Mouse (Mus musculus) layer of hippocampus, adult 2 months (tissue): ENCODE measurements around the gene Padi2. TPM values are rescaled to one million over a fixed set of nuclear protein-coding genes. Genes with fewer than 3 reads are reported as not detected.
A peak's percentile ranks its signal among the peaks of the same experiment; 100 is the strongest.

ENCODE experiments used
- DNase-seq, 2 experiments: peaks; one replicate each; pipeline ENCODE4 v3.0.0; 2022; ENCODE audit warnings: low spot score in 2 of 2
- H3K27ac ChIP-seq: fragments of 200-600 bp; 2 replicates; pipeline ENCODE4 v1.8.1; 2022
- H3K4me3 ChIP-seq: fragments of 200-600 bp; 2 replicates; pipeline ENCODE4 v1.8.1; 2022; ENCODE audit warnings: mild to moderate bottlenecking
- CTCF ChIP-seq: fragments of 200-600 bp; conservative IDR thresholded peaks from 2 replicates; pipeline ENCODE4 v1.8.1; 2022; ENCODE audit warnings: antibody characterized with exemption, mild to moderate bottlenecking, moderate library complexity
- total RNA-seq, 2 experiments: library from RNA; stranded (reverse); gene quantifications; 2 replicates each; pipeline ENCODE4 v1.2.3; 2021

Padi2 gene
- total RNA-seq, 2 experiments from 2014 or later = 20.2 to 26.5 TPM

- TF ChIP-seq CTCF = no peak
- no peak for DNase-seq
- Histone ChIP-seq H3K27ac (peak overlapping the region; percentile 91), H3K4me3 (no peak overlapping the region)
These were observed 52.2 kb downstream of the Padi2 start for GRCm38 (mm10) chr4:140958319-140958718.

- DNase-seq = no peak
- no peak overlapping the region for H3K27ac ChIP-seq
- TF ChIP-seq CTCF = no peak
- H3K4me3 ChIP-seq = no peak overlapping the region
These were observed 53.1 kb downstream of the Padi2 start for GRCm38 (mm10) chr4:140959128-140959679.

DNA sequence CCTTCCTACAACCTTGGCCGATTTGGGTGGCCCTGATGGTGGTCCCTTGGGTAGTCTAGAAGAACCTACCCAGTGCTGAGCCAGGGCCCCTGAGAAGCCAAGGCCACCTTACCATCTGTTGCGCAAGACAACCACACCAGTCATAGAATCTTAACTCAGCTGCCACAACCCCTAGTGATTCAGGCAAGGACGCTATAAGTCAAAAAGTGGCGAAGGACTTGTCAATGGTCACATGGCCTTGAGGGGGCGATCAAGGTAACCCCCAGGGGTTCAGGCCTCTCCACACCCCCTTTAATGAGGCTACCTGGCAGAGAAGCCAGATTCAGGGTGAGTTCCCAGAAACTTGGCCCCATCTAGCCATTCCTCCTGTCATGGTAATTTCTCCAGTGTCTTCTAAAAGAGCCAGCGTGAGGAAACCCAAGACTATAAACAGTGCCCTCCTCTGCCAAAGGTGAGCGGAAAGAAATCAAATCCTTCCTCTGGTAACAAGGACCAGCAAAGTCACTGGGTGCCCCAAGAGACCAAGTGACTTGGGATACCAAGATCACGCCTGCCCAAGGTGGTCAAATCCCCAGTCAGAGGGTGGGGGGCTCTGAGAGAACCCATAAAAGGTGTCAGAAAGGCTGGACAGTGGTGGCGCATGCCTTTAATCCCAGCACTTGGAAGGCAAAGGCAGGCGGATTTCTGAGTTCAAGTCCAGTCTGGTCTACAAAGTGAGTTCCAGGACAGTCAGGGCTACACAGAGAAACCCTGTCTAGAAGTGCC, 53.8 kb downstream of the Padi2 start:
- Histone ChIP-seq H3K27ac (no peak overlapping the region), H3K4me3 (no peak overlapping the region)
- DNase-seq = no peak
- no peak for TF ChIP-seq CTCF

GRCm38 (mm10) chr4:140960781-140961466, 54.8 kb downstream of the Padi2 start, which contains the start of gene Sdhb:
Sdhb (plus strand) TSS chr4:140961203.
- peak; percentile 96 to 98 for DNase-seq
- no peak for TF ChIP-seq CTCF
- H3K4me3 ChIP-seq = peak within 1 kb of the TSS; percentile 99
- peak within 1 kb of the TSS; percentile 99 for H3K27ac ChIP-seq

- no peak for TF ChIP-seq CTCF
- no peak for DNase-seq
- Histone ChIP-seq H3K27ac (peak overlapping the region; percentile 99), H3K4me3 (peak overlapping the region; percentile 99)
These were observed 55.5 kb downstream of the Padi2 start for GRCm38 (mm10) chr4:140961467-140962206.

- DNase-seq = no peak
- TF ChIP-seq CTCF = no peak
- Histone ChIP-seq H3K4me3 (peak overlapping the region; percentile 99), H3K27ac (peak overlapping the region; percentile 99)
These were observed 56.2 kb downstream of the Padi2 start for GRCm38 (mm10) chr4:140962207-140962909.

GRCm38 (mm10) chr4:140962950-140963349, 56.8 kb downstream of the Padi2 start:
- peak overlapping the region; percentile 99 for H3K27ac ChIP-seq
- peak overlapping the region; percentile 99; the same call in 1 of the 2 replicates for H3K4me3 ChIP-seq
- no peak for DNase-seq
- TF ChIP-seq CTCF = no peak

- no peak for DNase-seq
- Histone ChIP-seq H3K4me3 (no peak overlapping the region), H3K27ac (peak overlapping the region; percentile 40; the same call in 1 of the 2 replicates)
- TF ChIP-seq CTCF = no peak
These were observed 57.9 kb downstream of the Padi2 start for GRCm38 (mm10) chr4:140963941-140964597.

DNA sequence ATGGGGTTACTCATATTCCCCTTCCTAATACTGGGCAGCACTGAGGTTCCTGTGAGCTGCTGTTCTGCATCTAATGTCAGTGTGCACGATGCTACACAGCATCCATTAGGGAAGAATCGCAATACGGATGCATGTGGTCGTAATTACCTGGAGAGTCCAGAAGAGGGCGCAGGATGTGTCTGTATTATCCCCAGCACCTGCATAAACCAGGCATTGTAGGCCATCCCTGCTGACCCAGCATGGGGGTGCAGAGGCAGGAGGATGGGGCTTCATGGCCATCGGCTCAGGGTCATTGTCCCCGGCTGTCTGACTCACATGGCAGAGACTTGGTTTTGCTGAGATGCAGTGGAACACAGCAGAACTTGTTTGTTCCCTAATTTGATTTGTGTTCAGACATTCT, 58.5 kb downstream of the Padi2 start:
- Histone ChIP-seq H3K4me3 (no peak overlapping the region), H3K27ac (peak overlapping the region; percentile 40; the same call in 1 of the 2 replicates)
- DNase-seq = peak; percentile 80 to 83
- TF ChIP-seq CTCF = peak; percentile 96

DNA sequence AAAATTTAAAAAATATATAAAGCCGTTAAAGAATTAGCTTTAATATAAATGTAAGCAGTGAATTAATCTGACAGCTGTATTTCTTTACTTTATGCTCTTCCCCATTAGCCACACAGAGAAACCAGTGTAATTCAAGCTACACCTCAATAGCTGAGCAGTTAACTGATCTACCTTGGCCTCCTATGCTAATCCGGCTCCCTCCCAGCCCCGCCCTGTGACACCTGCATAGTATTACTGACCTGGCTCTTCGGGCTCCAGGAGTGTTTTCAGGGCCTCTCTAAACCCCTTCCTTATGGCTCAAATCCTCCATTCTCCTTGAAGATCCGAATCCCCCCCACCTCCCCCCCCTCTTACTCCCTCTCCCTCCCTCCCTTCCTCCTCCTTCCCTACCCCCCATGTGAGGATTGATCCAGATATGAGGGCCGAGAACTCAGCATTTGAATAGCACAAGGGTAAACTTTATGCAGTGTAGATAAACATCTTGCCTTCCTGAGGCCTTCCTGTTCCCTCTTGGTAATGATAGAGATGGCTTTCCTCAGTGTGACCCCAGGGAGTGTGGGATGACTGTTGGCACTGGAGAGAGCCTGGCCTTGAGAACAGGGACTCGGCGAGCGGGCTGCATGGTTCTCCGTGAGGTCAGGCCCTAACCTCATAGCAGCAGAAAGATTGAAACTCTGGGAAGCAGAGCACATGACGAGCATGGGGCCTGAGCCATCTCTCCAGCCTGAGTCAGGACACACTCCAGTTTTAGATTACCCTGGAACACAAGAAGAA, 61.4 kb downstream of the Padi2 start:
- DNase-seq = no peak
- Histone ChIP-seq H3K4me3 (no peak overlapping the region), H3K27ac (no peak overlapping the region)
- no peak for TF ChIP-seq CTCF

GRCm38 (mm10) chr4:140971691-140972090, 65.5 kb downstream of the Padi2 start:
- DNase-seq = no peak
- peak overlapping the region; percentile 10; the same call in 1 of the 2 replicates for H3K27ac ChIP-seq
- no peak for TF ChIP-seq CTCF
- H3K4me3 ChIP-seq = no peak overlapping the region
